Mouse (Mus musculus): ENCODE measurements around the gene Uvrag.

The Uvrag gene

DNA sequence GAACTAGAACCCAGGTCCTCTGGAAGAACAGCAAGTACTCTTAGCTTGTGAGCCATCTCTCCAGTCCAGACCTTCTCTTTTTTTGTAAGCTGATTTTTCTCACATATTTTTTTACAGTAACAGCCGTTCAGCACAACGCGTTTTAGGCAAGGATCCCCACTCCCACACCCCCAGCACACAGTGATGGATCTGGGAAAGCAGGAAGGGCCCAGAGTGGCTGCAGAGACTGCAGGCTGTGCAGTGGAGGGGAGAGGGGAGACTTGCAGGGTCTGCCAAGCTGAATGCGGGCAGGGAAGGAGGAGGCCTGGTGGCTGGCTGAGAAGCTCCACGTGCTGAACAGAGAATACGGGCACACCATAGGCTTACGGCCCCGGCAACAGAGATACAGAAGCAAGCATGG, 243.6 kb downstream of the Uvrag start:
- intact Hi-C loops (cut with DNase I), result no loop called here

- intact Hi-C loops (cut with DNase I), result no loop called here
Measured at GRCm38 (mm10) chr7:98895501-98896095, 245.3 kb downstream of the Uvrag start.

- intact Hi-C loops (cut with DNase I), result no loop called here
Measured at GRCm38 (mm10) chr7:98894768-98895167, 246.2 kb downstream of the Uvrag start.

GRCm38 (mm10) chr7:98894305-98894704, 246.6 kb downstream of the Uvrag start:
- intact Hi-C loops (cut with DNase I), result no loop called here

- intact Hi-C loops (cut with DNase I), result no loop called here
Measured at GRCm38 (mm10) chr7:98893144-98893543, 247.8 kb downstream of the Uvrag start.

DNA sequence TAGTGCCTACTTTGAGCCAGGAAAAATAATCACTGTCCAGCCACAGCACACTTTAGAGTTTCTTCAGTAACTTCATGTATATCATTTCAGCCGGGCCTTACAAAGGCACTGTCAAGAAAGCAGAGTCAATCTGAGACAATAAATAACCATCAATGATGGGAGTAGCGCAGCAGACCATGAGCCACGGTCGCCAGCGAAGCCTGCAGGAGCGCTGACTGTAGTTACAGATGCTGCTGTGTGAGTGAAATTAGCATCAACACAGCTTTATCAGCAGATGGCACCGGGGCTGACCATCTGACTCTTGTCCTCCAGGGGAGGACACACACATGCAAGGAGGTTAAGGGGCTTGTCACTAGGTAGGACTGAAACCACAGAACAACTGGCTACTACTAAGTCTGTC, 251.7 kb downstream of the Uvrag start:
- intact Hi-C loops (cut with DNase I), result no loop called here

DNA sequence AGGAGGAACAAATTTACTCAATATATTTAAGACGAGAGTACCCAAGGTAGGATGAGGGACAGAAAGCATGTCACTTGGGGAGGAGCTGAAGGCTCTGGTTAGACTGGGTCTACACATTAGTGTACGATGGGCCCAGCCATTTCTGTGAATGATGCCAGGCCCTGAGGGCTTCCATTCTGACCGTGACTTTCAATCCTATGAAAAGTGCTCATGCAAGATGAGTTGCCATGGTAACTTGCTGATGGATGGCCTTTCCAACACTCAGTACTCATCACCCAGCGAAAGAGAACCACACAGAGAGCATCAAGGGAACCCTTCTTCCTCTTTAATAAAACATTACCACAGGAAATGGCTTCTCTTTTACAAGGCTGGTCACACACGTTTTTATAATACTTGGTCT, 252.1 kb downstream of the Uvrag start:
- intact Hi-C loops (cut with DNase I), result no loop called here

DNA sequence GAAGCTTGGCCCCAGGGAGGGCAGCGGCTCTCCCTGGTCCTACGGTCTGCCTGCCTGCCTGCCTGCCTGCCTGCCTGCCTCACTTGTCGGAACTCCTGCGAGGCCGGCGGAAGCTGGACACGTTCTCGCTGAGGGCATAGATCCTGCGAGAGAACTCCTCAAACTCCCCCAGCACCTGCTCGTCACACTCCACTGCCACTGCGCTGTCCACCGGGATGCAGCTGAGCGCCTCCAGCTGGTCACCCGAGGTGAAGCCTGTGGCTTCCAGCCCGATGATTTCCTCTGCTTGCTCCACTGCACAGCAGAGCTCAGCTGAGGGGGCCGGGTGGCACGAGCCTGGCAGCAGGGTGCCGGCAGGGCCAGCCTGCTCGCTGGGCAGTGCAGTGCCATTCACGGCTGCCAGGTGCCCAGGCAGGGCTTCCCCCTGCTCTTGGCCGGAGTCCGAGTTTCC, 253.1 kb downstream of the Uvrag start:
- intact Hi-C loops (cut with DNase I), result no loop called here

GRCm38 (mm10) chr7:98881887-98882286, 259.1 kb downstream of the Uvrag start:
- intact Hi-C loops (cut with DNase I), result no loop called here

GRCm38 (mm10) chr7:98879176-98879575, 261.8 kb downstream of the Uvrag start:
- intact Hi-C loops (cut with DNase I), result no loop called here

- intact Hi-C loops (cut with DNase I), result no loop called here
Measured at GRCm38 (mm10) chr7:98876119-98876518, 264.8 kb downstream of the Uvrag start.

DNA sequence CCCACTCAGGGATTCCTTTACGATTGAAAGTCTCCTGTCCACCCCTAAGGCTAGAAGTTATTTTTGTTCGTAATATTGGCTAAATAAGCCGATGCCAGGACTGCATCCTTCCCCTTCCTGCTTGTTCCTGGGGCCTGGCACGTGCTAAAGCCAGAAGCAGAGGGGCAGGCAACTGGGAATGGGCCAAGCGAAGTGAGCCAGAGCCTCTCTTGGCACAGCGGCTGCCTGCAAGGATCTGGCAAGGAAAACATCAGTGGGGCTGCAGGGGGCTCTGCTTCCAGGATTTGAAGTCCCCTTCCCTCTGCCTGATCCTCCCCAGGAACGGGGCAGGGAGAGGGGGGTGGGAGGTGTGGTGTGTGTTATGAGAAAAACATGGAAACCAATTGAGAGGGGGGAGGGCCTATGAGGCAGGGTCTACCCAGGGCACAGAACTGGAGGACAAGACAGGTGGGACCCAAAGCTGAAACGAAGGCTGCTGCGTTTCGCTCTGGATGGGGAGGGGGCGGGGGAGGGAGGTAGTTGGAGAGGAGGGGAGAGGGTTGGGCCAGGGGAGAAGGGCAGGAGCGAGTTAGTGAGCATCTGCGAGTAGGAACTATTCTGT, 265.5 kb downstream of the Uvrag start:
- intact Hi-C loops (cut with DNase I), result no loop called here

DNA sequence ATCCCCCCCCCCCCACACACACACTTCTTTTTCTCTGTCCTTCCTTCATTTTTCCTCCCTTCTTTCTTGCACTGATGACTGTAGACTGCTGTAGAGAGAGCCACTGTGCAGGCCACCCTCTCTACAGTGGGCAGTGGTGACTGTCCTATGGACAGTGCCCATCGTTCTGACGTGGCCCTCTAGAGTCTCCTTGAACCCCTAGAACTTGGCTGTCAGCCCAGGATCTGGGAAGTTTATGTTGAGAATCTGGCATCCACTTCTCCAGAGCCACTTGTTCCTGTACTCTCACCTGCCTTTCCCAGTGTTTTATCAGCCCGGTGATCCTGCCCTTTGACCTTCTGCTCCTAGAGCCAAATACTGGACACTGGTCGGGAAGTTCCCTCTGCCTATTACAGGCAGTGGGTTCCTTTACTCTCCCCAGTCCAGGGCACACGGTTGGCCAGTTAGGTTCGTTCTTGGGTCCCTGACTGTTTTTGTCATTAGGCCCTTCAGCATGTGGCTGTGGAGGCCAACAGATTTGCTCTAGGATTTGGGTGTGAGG, 266.5 kb downstream of the Uvrag start:
- intact Hi-C loops (cut with DNase I), result no loop called here

DNA sequence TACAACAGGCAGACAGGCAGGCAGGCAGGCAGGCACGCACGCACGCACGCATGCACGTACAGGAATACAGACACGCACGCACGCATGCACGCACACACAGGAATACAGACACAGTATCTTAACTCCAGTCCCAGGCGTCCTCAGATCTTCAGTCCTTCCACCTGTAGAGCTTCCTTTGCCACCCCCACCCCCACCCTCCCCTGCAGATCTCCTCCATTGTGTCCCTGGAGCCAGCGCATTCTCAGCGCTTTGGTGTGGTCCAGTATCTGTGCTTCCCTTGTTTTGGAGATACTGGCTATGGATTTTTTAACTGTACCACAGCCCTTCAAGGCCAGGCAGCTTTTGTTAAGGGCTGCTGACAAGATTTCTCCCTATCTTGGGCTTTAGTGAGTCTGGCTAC, 267.6 kb downstream of the Uvrag start:
- intact Hi-C loops (cut with DNase I), result no loop called here

- intact Hi-C loops (cut with DNase I), result no loop called here
Measured at GRCm38 (mm10) chr7:98871882-98872281, 269.1 kb downstream of the Uvrag start.

- intact Hi-C loops (cut with DNase I), result no loop called here
Measured at GRCm38 (mm10) chr7:98870791-98871190, 270.1 kb downstream of the Uvrag start.

- intact Hi-C loops (cut with DNase I), result no loop called here
Measured at GRCm38 (mm10) chr7:98869070-98869469, 271.9 kb downstream of the Uvrag start.

DNA sequence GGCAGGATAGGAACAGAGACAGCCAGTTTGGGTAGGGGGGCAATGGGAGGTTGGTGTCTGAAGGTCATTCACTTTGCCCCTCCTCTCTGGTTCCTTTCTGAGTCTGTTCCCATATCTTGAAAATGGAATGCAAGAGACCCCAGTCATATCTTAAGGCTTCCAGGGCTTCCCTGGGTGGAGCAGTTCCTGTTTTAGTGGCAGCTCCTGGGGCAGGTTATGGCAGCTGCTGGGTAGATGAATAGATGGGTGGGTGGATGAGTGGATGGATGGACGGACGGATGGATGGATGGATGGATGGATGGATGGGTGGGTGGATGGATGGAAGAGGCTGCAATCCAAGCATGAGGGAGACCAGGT, 273.2 kb downstream of the Uvrag start:
- intact Hi-C loops (cut with DNase I), result no loop called here

DNA sequence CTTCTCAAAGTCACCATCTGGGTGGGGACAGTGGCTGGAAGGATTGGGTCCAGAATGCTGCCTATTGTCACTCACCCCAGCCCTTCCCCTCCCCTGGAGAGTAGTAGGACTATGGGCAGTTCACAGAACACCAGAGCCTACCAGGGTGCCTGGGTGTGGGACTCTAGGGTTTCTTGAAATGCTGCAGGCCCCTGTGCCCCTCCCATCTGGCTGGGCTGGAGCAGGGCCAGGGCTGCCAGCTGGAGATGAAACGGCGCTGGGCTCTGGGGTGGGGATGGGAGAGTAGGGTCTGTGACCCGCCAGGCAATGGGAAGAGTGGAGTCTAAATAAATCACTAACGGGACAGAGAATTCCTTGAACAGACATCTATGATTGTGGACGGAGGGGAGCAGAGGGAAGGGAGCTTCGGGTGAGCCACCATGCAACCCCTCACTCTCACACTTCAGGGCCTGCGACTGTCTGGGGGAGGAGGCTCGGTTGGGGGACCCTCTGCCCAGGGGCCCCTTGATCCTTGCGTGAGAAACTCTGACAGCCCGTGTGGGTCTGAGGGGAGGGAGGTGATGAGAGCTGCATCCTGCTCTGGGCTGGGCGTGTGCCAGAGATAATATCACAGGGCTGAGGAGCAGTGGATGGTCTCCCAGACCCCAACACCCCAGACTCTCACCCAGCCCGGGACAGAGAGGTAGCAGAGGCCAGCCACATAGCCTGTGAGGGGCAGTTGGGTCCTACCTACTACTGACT, 273.7 kb downstream of the Uvrag start:
- intact Hi-C loops (cut with DNase I), result no loop called here

DNA sequence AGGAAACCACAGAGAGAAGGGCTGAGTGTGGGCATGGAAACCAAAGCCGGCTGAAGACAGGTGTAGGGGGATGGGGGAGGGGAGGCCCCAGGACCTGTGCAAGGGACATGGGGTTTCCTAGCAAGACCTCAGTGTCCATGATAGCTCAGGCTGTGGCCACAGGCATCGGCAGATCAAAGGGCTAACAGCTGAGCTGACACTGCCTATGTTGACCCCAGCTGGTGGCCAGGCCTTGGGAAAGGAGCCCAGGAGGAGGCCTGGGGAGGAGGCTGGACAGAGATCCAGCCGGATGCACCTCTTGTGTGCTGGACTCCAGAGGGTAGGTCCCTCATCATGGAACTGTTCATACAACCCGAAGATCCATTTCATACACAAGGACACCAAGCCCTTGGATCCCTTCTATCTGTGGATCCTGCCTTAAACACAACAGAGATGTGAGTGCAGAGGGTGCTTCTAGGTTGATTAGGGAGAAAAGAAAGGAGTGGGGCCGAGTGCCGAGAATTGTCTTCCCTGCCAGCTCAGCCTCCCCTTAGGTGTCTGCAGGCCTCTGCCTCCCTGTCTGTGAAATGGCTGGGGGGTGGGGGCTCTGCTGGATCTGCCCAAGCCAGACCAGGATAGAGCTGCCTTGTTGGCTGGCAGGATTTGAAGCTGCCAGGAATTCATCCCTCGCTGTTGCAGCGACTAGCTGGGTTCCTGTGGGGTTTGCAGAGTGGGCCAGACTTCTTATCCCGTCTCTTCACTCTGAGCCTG, 276.8 kb downstream of the Uvrag start:
- intact Hi-C loops (cut with DNase I), result no loop called here

- intact Hi-C loops (cut with DNase I), result no loop called here
Measured at GRCm38 (mm10) chr7:98862994-98863393, 277.9 kb downstream of the Uvrag start.

DNA sequence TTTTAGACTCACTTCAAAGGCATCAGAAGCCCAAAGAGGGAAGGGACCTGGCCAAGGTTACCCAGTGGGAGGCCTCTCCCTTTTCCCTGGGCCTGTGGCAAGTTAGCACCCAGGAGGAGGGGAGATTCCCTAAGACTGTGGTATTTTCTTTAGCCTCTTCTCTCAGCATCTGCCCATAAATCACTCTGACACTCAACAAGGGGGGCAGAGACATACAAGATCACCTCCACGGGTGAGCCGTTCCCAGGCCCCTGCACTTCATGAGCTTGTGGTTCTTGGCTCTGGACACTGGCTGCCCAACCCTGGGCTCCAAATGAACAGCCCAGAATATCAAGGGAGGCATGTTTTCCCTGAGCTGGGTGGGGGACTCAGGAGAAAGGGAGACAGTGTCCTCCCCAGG, 279.9 kb downstream of the Uvrag start:
- intact Hi-C loops (cut with DNase I), result no loop called here

Measured in adrenal gland (tissue).